Mouse (Mus musculus) mature B cell (primary cell): Measurements from ENCODE around the gene Pim3.
"Not testable (repeated sequence)": the region's sequence is repeated elsewhere in the genome, so short reads cannot be mapped to it uniquely, and the experiment has no call there.

Source experiments
- in situ Hi-C: fragments of 300-500 bp; cut with MboI; formaldehyde crosslinking; loops from 2 replicates; pipeline ENCODE4 v1.14.3; 2019

Pim3 gene

DNA sequence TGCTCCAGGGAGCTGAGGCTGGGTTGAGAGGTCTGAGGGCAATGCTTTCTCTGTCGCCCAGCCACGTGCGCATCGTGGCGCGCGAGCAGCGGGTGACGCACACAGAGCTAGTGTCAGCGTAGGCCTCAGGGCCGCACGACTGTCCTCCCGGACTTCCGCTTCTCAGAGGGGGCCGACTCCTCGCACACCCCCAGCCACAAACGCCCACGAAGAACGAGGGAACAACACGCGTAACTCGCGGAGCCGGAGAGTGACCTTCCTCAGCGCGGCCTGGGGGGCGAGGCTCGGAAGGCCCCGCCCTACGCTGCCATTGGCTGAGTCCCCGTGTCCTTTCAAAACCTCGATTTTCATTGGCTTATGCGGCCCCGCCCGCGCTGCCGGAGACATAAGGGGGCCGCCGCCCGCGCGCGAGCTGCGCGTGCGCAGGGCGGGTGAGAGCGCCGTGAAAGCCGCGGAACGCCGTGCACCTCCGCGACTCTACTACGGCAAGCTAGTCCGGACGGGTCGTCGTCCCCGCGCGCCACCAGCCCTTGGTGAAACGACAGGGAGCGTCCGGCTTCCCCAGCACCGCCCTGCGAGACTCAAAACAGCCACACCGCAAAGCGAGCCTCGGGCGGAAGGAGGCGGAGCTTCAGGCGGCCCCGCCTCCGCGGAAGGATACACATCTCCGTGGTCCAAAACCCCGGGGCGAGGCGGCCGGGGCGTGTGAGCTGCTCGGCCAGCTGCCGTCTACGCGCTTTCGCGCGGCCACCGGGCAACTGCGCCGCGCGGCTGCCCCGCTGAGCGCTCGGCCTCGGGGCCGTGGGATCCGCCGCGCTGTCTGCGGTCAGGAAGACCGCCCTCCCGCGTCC, at the start of gene Pim3:
Pim3 (plus strand) TSS at position 415 of the 851 bp plus-strand sequence.
- in situ Hi-C loops = no loop called here

DNA sequence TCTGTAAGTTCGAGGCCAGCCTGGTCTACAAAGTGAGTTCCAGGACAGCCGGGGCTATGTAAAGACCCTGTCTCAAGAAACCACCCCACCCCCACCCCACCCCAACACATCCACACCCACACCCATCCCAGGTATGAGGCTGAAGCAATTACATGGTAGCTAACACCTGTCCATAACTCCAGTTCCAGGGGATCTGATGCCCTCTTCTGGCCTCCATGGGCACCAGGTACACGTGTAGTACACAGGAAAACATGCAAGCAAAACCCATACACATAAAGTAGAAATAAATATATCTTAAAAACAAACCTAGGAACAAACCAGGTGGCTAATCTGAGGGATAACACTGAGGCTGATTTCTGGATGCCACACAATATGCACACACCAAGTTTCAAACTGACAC, 48.7 kb upstream of the Pim3 start:
- in situ Hi-C loops = no loop called here

DNA sequence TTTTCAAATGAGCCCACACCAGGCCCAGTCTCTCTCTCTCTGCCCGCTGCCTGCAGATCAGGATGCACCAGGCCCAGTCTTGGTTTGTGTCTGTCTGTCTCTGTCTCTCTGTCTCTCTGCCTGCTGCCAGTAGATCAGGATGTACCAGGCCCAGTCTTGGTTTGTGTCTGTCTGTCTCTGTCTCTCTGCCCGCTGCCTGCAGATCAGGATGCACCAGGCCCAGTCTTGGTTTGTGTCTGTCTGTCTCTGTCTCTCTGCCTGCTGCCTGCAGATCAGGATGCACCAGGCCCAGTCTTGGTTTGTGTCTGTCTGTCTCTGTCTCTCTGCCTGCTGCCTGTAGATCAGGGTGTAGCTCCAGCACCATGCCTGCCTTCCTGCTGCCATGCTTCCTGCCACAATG, 48.1 kb upstream of the Pim3 start:
- in situ Hi-C loops = not testable (repeated sequence)

DNA sequence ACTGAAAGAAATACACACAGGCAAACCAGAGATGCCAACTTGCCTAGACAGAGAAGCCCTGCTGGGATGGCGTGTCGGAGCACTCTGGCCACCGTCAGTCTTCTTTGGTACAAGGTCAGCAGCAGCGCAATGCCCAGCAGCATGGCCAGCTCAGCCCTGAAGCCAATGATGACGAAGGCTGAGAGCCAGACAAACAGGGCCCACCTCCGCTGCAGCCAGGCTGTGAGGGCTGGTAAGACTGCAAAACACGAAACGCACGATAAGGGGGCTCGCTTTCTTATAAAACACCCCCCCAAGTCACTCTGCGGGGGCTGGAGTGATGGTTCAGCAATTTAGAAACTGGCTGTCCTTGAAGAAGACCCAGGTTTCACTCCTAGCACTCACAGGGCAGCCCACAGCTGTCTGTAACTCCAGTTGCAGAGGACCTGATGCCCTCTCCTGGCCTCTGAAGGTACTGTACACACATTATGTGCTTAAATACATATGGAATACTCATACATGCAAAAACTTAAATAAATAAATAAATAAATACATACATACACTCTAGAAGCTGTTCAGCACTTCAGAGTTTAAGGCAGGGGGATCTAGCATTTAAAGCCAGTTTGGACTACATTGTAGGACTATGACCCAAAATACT, 47.5 kb upstream of the Pim3 start:
- in situ Hi-C loops = no loop called here

DNA sequence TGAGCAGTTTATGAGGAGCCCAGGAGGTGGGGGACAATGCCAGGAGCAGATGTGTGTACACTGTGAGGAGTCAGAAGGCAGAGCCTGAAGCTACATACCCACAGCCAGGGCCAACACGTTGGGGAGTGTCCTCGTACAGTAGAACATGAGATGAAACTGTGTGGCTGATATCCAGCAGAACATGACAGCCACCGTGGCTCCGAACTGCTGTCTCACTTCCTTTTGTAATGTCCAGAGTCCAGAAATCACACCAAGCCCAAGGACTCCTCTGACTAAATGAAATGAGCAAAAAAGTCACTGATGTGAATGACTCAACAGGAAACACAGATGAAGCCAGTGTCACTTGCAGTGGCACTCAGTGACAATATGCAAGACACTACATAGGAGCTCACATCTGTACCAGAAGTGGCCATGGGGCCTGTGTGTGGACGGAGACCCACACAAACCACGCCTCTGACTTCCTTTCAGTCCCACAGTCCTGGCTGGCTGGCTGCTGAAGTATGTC, 46.7 kb upstream of the Pim3 start:
- in situ Hi-C loops = no loop called here

DNA sequence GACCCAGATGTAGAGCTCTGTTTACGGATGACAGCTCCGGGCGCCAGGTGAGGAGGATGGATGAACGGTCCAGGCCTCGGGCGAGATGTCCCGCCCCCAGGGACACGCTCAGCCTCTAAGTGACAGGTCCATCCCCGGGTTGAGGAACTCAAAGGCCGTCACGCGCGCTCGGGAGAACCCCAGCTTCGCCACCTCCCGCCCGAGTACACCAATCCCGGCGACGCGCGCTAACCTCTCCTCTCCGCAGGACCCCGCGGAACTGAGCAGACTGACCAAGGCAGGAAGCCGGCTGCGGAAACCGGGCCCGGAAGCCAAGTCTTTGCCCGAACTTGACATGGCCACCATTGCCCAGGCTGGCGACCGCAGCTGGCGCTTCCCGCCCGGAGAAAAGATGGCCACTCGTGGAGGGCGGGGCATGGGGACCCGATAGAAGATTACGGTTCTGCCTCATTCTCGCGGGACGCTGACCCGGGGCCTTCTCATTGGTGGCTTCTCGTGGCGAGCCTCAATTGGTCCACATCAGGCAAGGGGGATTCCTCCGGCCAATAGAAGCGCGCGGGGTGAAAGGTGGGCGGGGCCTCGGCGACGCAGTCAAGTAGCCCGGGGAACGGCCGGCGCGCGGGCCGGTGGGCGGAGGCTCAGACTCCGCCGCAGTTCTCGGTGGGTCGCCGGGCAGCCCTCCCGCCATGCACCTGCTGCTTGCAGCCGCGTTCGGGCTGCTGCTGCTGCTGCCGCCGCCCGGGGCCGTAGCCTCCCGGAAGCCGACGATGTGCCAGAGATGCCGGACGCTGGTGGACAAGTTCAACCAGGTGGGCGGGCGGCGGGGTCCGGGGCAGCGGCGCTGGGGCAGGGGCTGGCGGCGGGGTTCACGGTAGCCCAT, 42.7 kb upstream of the Pim3 start, which contains the start of the genes Alg12 and Creld2:
Alg12 (minus strand) TSS at position 293 of the 880 bp plus-strand sequence.
Creld2 (plus strand) TSS at position 621 of the 880 bp plus-strand sequence.
- in situ Hi-C loops = no loop called here

DNA sequence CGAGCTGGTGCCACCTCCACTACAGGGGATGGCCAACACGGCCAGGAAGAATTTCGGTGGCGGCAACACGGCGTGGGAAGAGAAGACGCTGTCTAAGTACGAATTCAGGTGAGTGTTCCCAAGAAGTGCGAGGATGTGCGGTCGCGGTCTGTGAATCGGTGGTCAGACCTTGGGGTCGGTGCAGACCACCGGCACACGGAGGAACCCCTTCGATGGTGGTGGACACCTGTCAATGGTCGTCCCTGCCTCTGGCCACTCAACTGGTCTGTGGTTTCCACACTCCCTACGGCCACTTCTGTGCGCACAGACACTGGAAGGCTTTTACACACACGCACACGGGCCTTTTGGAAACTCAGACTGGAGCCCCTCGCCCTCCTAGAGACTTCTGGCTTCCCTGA, 42.1 kb upstream of the Pim3 start:
- in situ Hi-C loops = no loop called here

DNA sequence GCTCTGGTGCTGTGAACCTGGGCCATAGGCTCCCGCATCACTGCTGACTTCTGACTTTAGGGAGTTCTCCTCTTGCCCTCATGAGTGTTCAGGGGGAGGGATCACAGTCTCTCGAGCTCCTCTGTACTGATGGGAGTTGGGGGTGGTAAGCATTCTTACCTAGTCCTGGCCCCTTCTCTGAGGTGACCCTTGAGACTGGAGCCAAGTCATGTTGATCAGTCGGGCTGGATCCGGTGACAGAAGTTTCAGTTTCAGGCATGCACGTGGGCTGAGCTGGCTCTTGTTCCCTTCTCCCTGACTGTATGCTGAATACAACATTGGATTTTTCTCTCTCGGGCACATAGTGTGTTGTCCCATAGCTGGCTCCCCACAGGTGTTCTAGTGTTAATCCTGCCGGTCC, 40.6 kb upstream of the Pim3 start:
- in situ Hi-C loops = no loop called here

DNA sequence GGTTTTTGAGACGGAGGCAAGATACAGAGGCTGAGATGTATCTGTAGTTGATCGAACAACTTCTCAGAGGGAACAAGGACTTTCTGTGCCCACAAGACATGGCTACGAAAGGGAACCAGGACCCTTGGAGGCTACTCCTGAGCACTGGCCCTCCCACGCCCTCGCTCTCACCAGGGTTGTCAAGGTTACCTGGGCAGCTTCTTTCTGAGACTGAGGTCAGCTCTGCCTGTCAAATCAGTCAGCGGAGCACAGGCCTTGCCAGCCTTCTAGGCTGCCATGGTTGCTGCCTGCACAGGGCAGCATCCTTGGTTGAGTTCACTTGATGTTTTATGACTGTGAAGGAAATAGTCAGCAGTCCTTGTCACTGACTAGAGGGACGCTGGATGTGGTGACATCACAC, 39.5 kb upstream of the Pim3 start:
- in situ Hi-C loops = no loop called here

DNA sequence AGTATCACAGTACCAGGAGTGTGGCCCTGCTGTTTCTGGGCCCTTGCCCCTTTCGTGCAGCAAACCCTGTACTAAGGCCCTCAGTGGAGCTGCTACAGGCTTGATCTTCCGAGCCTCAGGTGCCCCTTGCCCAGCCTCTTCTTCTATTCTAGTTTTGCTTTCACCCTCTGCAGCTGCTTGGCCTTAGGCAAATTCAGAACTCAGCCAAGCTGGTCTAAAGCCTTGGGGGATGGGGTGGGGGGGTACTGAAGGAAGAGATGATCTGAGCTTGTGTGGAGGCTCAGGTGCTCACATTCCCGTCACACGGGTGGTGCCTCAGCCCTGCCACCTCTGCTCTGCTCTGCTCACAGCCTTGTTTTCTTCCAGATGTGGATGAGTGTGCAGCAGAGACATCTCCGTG, 38.6 kb upstream of the Pim3 start:
- in situ Hi-C loops = no loop called here

DNA sequence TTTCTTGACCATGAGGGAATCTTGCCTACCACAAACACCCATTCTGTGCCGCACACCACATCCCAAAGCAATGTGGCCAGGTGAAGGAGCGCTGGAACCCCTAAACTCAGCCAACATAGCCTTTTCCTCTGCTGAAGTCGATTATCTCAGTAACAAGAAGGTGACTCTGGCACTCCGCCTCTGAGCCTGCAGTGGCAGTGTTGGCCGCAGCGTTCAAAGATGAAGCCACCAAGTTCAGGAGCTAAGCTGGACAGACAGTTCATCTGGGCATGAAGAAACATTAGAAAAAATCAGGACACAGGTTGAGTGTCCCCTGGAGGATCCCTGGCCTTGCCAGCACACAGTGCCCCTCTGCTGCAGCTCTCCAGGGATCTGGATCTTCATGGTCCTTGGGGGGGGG, 34.5 kb upstream of the Pim3 start:
- in situ Hi-C loops = loop anchor here (5.0 kb wide), 1 partner anchor 50 kb away; no protein-coding TSS in a partner anchor

DNA sequence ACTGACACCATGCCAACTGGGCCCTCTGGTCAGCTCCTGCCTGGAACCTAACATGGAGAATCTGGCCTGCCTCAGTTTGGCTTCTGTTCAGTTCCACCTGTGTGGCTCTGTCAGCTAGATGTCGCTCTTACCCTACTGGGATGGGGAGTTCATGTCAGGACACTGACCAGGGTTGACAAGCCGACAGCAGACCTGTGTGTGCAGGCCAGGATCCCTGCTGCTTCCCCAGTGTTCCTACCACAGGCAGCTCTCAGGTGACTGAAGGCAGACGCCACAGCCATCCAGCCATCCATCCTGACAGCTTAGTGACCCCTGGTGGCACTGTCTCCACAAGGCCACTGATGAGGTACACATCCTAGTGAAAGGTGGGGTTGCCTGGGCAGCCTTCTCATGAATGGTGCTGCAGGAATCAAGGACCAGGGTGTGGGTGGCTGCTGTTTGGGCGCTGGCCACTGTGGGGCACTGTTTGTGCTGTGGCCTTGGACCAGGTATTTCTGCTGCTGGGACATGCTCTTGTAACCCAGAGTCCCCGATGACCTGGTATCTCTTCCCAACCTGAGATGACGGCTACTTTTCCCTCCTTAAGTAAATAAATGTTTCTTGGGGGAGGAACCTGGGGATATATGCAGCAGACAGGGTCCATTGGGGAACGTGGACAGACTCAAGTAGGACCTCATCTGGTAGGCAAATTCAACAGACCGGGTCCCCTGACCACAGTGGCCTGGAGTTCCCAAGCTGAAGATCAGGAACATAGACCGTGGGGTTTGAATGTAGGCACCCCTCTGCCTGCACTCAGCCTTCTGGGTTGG, 33.8 kb upstream of the Pim3 start:
- in situ Hi-C loops = loop anchor here (5.0 kb wide), 1 partner anchor 49 kb away; no protein-coding TSS in a partner anchor

DNA sequence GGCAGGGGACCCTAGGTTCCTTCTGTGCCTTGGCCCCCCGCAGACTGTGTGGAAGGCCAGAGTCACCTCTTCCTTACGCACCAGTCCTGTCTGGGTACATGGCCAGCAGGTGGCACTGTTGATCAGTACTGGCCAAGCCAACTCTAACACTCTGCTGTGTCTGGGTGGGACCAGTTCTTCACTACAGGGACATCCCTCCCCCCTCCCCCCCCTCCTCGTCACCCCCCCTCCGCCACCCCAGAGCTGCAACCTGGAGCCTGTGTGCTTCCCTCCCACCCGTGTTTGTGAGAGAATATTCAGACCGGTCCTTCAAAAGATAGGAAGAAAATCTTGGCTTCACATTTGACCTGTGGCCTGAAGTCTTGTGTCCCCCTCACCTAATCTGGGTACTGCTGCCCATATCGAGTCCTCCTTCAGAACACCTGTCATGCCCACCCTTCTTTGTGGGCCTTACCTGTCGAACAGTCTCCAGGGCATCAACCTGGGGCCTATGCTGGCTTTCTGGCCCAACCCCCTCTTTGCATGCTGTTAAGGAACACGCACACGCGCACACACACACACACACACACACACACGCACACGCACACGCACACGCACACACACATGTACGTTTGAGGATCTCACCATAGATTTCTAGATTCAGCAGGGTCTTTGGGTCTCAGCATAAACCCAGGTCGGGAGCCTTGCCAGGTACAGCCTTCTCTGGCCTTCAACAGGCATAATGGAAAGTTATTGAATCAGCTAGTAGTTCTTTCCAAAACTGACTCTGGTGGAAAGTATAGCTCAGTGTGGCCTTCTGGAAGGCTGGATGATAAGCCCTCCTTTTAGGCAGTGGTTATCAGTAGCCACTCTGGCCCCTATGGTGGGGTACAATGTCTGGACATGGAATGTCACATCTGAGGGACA, 32.9 kb upstream of the Pim3 start:
- in situ Hi-C loops = loop anchor here (5.0 kb wide), 1 partner anchor 48 kb away; no protein-coding TSS in a partner anchor

DNA sequence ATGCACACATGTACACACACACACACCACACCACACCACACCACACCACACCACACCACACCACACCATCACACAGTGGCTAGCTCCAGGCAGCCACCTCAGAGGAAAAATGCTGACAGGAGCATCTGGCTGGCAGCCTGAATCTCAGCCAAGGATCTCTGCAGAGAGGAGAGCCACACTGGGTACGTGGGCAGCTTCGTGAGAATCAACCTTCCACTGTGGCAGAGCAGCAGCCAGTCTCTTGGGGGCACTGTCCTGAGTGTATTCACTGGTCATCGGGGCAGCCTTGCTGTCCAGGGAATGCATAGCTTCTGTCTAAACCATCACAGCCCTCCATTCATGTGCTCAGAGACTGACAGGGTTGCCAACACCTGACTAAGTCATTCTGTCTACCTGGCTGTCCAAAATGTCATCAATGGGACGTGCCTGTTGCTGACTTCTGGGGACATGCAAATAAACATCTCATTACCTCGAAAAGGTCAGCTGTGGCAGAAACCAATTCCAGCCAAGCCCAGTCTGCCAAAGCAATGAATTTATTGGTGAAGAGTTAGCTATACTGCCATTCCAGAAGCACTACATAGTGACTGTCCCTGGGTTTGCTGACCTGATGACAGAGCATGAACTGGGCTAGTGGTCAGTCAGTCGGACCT, 32.1 kb upstream of the Pim3 start:
- in situ Hi-C loops = loop anchor here (5.0 kb wide), 1 partner anchor 47 kb away; no protein-coding TSS in a partner anchor

DNA sequence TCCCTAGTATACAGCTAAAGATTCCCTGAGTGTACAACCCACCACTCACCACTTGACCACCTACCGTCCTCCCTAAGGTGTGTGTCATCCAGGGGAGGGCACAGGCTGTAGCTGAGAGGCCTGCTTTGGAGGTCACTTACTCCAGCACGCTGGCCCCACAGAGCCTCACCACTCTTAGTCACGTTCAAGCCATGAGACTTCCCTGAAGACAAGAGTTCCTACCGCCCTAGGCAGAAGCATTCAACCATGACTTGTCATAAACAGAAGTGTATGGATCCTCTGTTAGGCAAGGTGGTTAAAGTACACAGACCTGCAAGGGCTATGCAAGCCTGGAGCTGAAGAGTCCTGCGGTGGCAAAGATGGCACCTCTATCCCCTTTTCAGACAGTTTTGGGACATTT, 31.3 kb upstream of the Pim3 start:
- in situ Hi-C loops = no loop called here

DNA sequence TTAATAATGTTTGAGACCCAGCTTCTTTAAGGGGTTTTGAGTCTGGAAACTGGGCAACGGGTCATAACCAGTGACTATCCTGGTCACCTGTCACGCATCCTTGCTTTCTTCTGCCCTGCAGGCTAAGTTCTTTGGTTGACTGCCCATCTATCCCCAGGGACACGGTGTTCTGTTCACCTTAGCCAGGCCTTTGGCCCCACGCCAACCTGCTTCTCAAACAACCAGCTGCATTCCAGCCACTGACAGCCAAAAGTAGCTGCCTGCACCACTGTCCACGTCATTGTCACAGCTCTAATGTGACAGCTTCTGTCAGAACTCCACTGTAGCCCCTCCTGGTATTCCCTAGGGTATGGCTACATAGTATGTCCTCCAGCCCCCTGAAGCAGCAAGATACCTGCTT, 30.5 kb upstream of the Pim3 start:
- in situ Hi-C loops = no loop called here

DNA sequence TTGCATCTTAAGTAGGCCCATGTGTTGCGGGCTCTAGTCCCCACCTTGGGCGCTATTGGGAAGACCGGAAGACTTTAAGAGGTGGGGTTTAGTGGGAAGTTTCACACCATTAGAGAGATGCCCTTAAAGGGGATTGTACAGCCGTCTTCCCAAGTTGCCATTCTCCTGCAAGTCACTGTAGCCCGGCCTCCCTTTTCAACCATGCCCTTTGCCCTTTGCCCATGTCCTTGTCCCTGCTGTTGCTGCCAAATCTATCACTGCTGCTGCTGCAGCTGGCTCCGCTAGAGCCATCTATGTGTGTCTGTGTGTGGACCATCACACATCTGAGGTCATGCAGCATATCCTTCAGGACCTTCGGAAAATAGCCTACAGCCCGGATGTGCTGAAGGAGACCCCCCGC, 29.4 kb upstream of the Pim3 start:
- in situ Hi-C loops = no loop called here

DNA sequence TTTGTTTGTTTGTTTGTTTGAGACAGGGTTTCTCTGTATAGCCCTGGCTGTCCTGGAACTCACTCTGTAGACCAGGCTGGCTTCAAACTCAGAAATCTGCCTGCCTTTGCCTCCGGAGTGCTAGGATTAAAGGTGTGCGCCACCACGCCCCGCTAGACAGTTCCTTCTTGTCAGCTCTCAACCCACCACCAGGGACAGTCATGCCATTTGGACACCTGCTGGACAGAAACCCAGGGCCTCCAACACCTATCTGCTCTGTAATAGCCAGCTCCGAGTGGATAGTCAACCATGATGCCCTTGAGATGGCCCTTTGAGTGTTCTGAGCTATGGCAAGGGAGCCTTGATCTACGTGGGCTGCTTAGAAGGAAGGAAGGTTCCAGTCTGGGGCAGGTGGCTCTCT, 26.0 kb upstream of the Pim3 start:
- in situ Hi-C loops = no loop called here

DNA sequence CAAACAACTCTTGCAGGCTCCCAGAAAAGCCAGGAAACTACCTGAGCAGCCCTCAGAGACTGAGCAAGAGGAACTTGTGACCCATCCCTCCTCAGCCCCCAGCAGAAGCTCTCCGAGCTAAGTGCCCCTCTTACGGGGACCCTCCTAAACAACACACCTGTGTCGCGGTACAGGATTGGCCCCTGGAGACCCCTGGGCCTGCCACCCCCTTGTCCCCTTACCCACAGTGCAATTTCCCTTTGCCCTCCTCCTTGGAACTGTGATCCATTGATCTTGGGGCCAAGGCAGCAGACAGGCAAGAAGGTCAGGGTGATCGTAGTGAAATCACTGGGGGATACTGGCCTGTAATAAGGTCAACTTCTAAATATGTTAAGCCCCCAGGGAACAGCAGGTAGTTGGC, 25.4 kb upstream of the Pim3 start:
- in situ Hi-C loops = no loop called here
